Mouse (Mus musculus) right cerebral cortex, postnatal 14 days (tissue): ENCODE results near the gene Gm8082.
"Not testable (repeated sequence)": the region's sequence is repeated elsewhere in the genome, so short reads cannot be mapped to it uniquely, and the experiment has no call there.

ENCODE experiments used
- DNase-seq: peaks from one replicate; pipeline ENCODE4 v3.0.0; 2022

Gm8082 gene

GRCm38 (mm10) chr14:42993524-42993923 is at the start of gene Gm8082:
TSS of gene Gm8082 (minus strand) at chr14:42993624.
- not testable (repeated sequence) for DNase-seq

- not testable (repeated sequence) for DNase-seq
Measured at GRCm38 (mm10) chr14:43015528-43015927, 22.1 kb upstream of the Gm8082 start, which contains the start of gene Gm10376. TSS of gene Gm10376 (minus strand) at chr14:43015628.
